In genomic region chr6:136625421-136625820, GRCm38 (mm10) we compare ENCODE assay signal across 22 mouse cellular contexts. TPM values are rescaled to one million over a fixed set of nuclear protein-coding genes. Genes with fewer than 3 reads are reported as not detected.
DNase-seq lines count a peak whose midpoint lies in the region; ATAC-seq and TF ChIP-seq lines count a peak whose summit lies in the region.
"Had no signal": no experiment of that assay in that cellular context is flagged by ENCODE, and none has a peak within 500 bp of the region (broad histone marks: within the 10 kb centered on the region; RNA-seq: fewer than 3 reads in every experiment).

No protein-coding gene starts in this region.

- peak; percentile 69 for DNase-seq in midbrain, embryonic 11.5 days (ENCODE audit: low spot score, missing footprints)
- DNase-seq in midbrain, embryonic 14.5 days = no peak
- peak; percentile 8 for DNase-seq in gonadal fat pad, adult 2 months (ENCODE audit: low read depth)
- no peak for DNase-seq in heart, postnatal 25 days (ENCODE audit: low spot score)
- DNase-seq: adrenal gland, adult 8-10 months; adrenal gland, postnatal 14 days; adrenal gland, postnatal 36 days; cerebellum, adult 11-12 months; cerebellum, adult 2 months; cerebellum, adult 9-10 months; cerebellum, postnatal 10 days; cerebellum, postnatal 25 days had no signal

- no peaks in the 10 kb centered on the region for H3K9me3 ChIP-seq in midbrain, embryonic 11.5 days (ENCODE audit: control insufficient read depth, low read length)
- H3K9me3 ChIP-seq in midbrain, embryonic 14.5 days (ENCODE audit: control insufficient read depth, low read length) = no peaks in the 10 kb centered on the region
- H3K9me3 ChIP-seq in hindbrain, embryonic 13.5 days = no peaks in the 10 kb centered on the region
- H3K9me3 ChIP-seq: embryonic facial prominence, embryonic 13.5 days; forebrain, embryonic 12.5 days; G1E had no signal

- no peak overlapping the region for H3K4me3 ChIP-seq in midbrain, embryonic 11.5 days (ENCODE audit: low read depth, low read length)
- H3K4me3 ChIP-seq in midbrain, embryonic 14.5 days (replicated peaks; ENCODE audit: low read depth, low read length) = no peak overlapping the region
- peak overlapping the region; percentile 12; the same call in 1 of the 2 replicates for H3K4me3 ChIP-seq in small intestine, adult 2 months (ENCODE audit: low read depth, low read length)
- H3K4me3 ChIP-seq in hindbrain, embryonic 13.5 days = no peak overlapping the region
- H3K4me3 ChIP-seq: embryonic facial prominence, embryonic 13.5 days; forebrain, embryonic 12.5 days had no signal

- H3K4me2 ChIP-seq in midbrain, embryonic 11.5 days = no peak overlapping the region
- H3K4me2 ChIP-seq in midbrain, embryonic 14.5 days (ENCODE audit: low read length) = no peak overlapping the region
- H3K4me2 ChIP-seq in hindbrain, embryonic 13.5 days = no peak overlapping the region
- H3K4me2 ChIP-seq: embryonic facial prominence, embryonic 13.5 days; forebrain, embryonic 12.5 days had no signal

- no peak overlapping the region for H3K9ac ChIP-seq in midbrain, embryonic 11.5 days (ENCODE audit: low read length)
- H3K9ac ChIP-seq in midbrain, embryonic 14.5 days (replicated peaks; ENCODE audit: low read length) = no peak overlapping the region
- no peak overlapping the region for H3K9ac ChIP-seq in hindbrain, embryonic 13.5 days
- H3K9ac ChIP-seq: embryonic facial prominence, embryonic 13.5 days; forebrain, embryonic 12.5 days had no signal

- H3K36me3 ChIP-seq in midbrain, embryonic 11.5 days (ENCODE audit: control insufficient read depth, insufficient read depth, low read length) = no peaks in the 10 kb centered on the region
- no peaks in the 10 kb centered on the region for H3K36me3 ChIP-seq in midbrain, embryonic 14.5 days (ENCODE audit: control insufficient read depth, insufficient read depth, low read length)
- no peaks in the 10 kb centered on the region for H3K36me3 ChIP-seq in small intestine, adult 2 months (ENCODE audit: control insufficient read depth, insufficient read depth, low read length)
- no peaks in the 10 kb centered on the region for H3K36me3 ChIP-seq in hindbrain, embryonic 13.5 days
- H3K36me3 ChIP-seq: embryonic facial prominence, embryonic 13.5 days; forebrain, embryonic 12.5 days; G1E had no signal

- TF ChIP-seq CTCF in small intestine, adult 2 months (IDR thresholded peaks at IDR 0.05; ENCODE audit: extremely low read depth, insufficient read length, insufficient replicate concordance, low read depth, low read length) = no peak

- TF ChIP-seq POLR2A in small intestine, adult 2 months (IDR thresholded peaks at IDR 0.05; ENCODE audit: low read depth, low read length) = no peak

- ATAC-seq in midbrain, embryonic 11.5 days (ENCODE audit: low FRiP score) = no peak
- no peak for ATAC-seq in midbrain, embryonic 14.5 days (ENCODE audit: low FRiP score, low TSS enrichment)
- no peak for ATAC-seq in hindbrain, embryonic 13.5 days (ENCODE audit: low FRiP score)
- ATAC-seq: activated CD4-positive, CD25-positive, alpha-beta regulatory T cell, adult 4 months; forebrain, embryonic 14.5 days; forebrain, embryonic 16.5 days; Patski had no signal

- no peaks in the 10 kb centered on the region for H3K27me3 ChIP-seq in midbrain, embryonic 11.5 days (ENCODE audit: control insufficient read depth, insufficient read depth, low read length)
- no peaks in the 10 kb centered on the region for H3K27me3 ChIP-seq in midbrain, embryonic 14.5 days (ENCODE audit: control insufficient read depth, insufficient read depth, low read length)
- no peaks in the 10 kb centered on the region for H3K27me3 ChIP-seq in small intestine, adult 2 months (ENCODE audit: control insufficient read depth, insufficient read depth, low read length)
- no peaks in the 10 kb centered on the region for H3K27me3 ChIP-seq in hindbrain, embryonic 13.5 days
- H3K27me3 ChIP-seq: embryonic facial prominence, embryonic 13.5 days; Patski had no signal

- intact Hi-C loops in heart, postnatal 25 days (cut with DNase I) = no loop called here

- no peaks in the 10 kb centered on the region for H3K4me1 ChIP-seq in midbrain, embryonic 11.5 days (ENCODE audit: control insufficient read depth, insufficient read depth, low read length)
- no peaks in the 10 kb centered on the region for H3K4me1 ChIP-seq in midbrain, embryonic 14.5 days (ENCODE audit: control insufficient read depth, insufficient read depth, low read length)
- H3K4me1 ChIP-seq in small intestine, adult 2 months (ENCODE audit: control insufficient read depth, insufficient read depth, insufficient read length, low read length) = peaks cover 18% of the 10 kb centered on the region; the same call in 1 of the 2 replicates
- H3K4me1 ChIP-seq in hindbrain, embryonic 13.5 days (replicated peaks) = no peaks in the 10 kb centered on the region
- H3K4me1 ChIP-seq: embryonic facial prominence, embryonic 13.5 days had no signal

- 90% methylated on average over 12 of the region's 12 CpGs for WGBS in midbrain, embryonic 11.5 days
- 91% methylated on average over 12 of the region's 12 CpGs for WGBS in midbrain, embryonic 14.5 days
- 60% methylated on average over 12 of the region's 12 CpGs for WGBS in small intestine, adult 2 months
- 91% methylated on average over 12 of the region's 12 CpGs for WGBS in hindbrain, embryonic 13.5 days

- no peak overlapping the region for H3K27ac ChIP-seq in midbrain, embryonic 11.5 days (ENCODE audit: low read depth, low read length)
- H3K27ac ChIP-seq in midbrain, embryonic 14.5 days (replicated peaks; ENCODE audit: low read depth, low read length) = no peak overlapping the region
- no peak overlapping the region for H3K27ac ChIP-seq in small intestine, adult 2 months (ENCODE audit: insufficient read depth, low read depth, low read length)
- H3K27ac ChIP-seq in hindbrain, embryonic 13.5 days = no peak overlapping the region
- H3K27ac ChIP-seq: embryonic facial prominence, embryonic 13.5 days; forebrain, embryonic 12.5 days had no signal

RNA-seq across cellular contexts. Expression of gene Plbd1, which starts 36.3 kb away (rescaled TPM):
- 0.84 and 1.4 TPM in 2 replicates for polyA plus RNA-seq in midbrain, embryonic 11.5 days (2014; fragmentation: Nextera tagmentation; extraction: Ambion mirVana)
- 0.20 and 0.50 TPM in 2 replicates for polyA plus RNA-seq in midbrain, embryonic 14.5 days (2014; fragmentation: Nextera tagmentation; extraction: Ambion mirVana)
- 21.5 and 35.8 TPM in 2 replicates for polyA plus RNA-seq in gonadal fat pad, adult 2 months (2012; rRNA removed)
- 23.6 and 84.9 TPM in 2 replicates for polyA plus RNA-seq in small intestine, adult 2 months (2012; rRNA removed)
- 10 to 100 TPM; 36.5 to 39.9 TPM for total RNA-seq in heart, postnatal 25 days (2021)
- 1.4 and 1.8 TPM in 2 replicates for polyA plus RNA-seq in hindbrain, embryonic 13.5 days (2015; fragmentation: Nextera tagmentation; extraction: Ambion mirVana)
- total RNA-seq: G1E had no signal
- polyA plus RNA-seq: C2C12, G1E, Patski had no signal

Comparison
In these comparisons a context has a peak if more than half of its experiments do, and no peak if none do; other contexts are left out.
1. DNase-seq: peak in midbrain, embryonic 11.5 days (single experiment) and gonadal fat pad, adult 2 months (single experiment); none in midbrain, embryonic 14.5 days (single experiment) and heart, postnatal 25 days (single experiment).